Mouse (Mus musculus): Measurements from ENCODE around the gene Rcsd1. TPM values are rescaled to one million over a fixed set of nuclear protein-coding genes. Genes with fewer than 3 reads are reported as not detected.
A peak's percentile ranks its signal among the peaks of the same experiment; 100 is the strongest.

Rcsd1 gene
- polyA plus RNA-seq, 1 experiment = 4.6 TPM

DNA sequence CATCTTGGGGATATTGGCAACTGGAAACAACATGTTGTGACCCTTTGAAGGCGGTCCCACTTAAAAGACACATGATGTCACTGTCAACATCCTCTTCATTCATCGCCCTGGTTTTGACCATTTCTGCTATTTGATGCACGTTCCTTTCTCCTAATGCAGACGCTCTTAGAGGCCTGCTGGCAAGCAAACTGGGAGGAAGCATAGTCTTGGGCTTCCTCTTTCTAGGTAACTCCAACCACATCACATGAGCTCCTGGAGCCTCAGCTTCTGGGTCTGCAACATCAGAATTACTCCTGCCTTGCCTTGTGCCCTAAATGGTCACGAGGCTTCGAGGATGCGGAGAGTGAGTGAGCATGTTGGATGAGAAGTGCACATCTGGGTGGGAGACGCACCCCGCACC lies 34.4 kb downstream of the Rcsd1 start:
- H3K4me3 ChIP-seq (replicated peaks; ENCODE audit: insufficient read depth, low read depth, low read length) = no peak overlapping the region
- WGBS = 95% methylated on average over 9 of the region's 9 CpGs
- no peaks in the 10 kb centered on the region for H3K4me1 ChIP-seq (ENCODE audit: control insufficient read depth, insufficient read depth, low read length)
- no peak overlapping the region for H3K27ac ChIP-seq (ENCODE audit: insufficient read depth, low read length)
- no peak for TF ChIP-seq CTCF (IDR thresholded peaks at IDR 0.05; ENCODE audit: borderline replicate concordance, insufficient read depth, low read depth, low read length)
- TF ChIP-seq POLR2A (IDR thresholded peaks at IDR 0.05; ENCODE audit: borderline replicate concordance, insufficient read depth, low read length) = no peak
- no peak for DNase-seq
- H3K27me3 ChIP-seq (ENCODE audit: control insufficient read depth, insufficient read depth, low read length) = no peaks in the 10 kb centered on the region

DNA sequence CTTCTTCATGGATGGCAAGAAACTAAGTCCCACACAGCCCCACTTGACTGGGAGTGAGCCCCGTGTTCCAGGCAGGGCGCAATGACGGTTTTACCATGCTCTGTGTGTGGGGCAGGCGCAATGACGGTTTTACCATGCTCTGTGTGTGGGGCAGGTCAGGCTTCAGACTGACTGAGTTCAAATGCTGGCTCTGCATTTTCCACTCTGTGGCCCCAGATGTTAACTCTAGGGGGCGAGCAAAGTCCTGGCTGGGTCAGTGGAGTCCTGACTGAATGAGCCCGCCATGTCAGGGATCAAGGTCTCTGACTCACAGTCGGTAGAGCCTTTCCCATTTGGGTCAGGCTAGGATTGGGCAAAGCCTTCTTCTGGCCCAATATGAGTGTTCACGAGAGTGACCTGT lies 37.2 kb downstream of the Rcsd1 start:
- Histone ChIP-seq H3K27me3 (ENCODE audit: control insufficient read depth, insufficient read depth, low read length) (no peaks in the 10 kb centered on the region), H3K4me3 (replicated peaks; ENCODE audit: insufficient read depth, low read depth, low read length) (no peak overlapping the region), H3K4me1 (ENCODE audit: control insufficient read depth, insufficient read depth, low read length) (no peaks in the 10 kb centered on the region), H3K27ac (ENCODE audit: insufficient read depth, low read length) (no peak overlapping the region)
- TF ChIP-seq POLR2A (IDR thresholded peaks at IDR 0.05; ENCODE audit: borderline replicate concordance, insufficient read depth, low read length) (no peak), CTCF (IDR thresholded peaks at IDR 0.05; ENCODE audit: borderline replicate concordance, insufficient read depth, low read depth, low read length) (no peak)
- WGBS = 80% methylated on average over 9 of the region's 9 CpGs
- DNase-seq = no peak

DNA sequence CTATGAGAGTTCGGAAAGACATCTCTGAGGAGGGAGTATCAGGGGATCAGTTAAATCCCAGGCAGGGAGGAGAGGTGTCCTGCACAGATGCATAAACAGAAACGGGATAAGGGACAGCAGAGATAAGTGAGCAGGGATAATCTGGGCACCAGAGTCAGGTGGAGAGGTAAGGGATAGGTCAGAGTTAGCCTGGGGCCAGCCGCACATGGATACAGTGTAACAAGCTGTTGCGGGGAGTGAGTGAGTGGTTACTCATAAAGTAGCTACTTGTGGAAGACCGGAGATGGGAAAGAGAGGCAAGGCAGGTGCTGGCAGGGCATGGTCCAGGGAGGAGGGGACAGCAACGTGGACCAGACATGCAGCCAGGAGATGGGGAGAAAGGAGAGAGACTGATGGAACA lies 39.5 kb downstream of the Rcsd1 start:
- Histone ChIP-seq H3K4me3 (replicated peaks; ENCODE audit: insufficient read depth, low read depth, low read length) (no peak overlapping the region), H3K27me3 (ENCODE audit: control insufficient read depth, insufficient read depth, low read length) (no peaks in the 10 kb centered on the region), H3K27ac (ENCODE audit: insufficient read depth, low read length) (no peak overlapping the region), H3K4me1 (ENCODE audit: control insufficient read depth, insufficient read depth, low read length) (no peaks in the 10 kb centered on the region)
- DNase-seq = no peak
- 77% methylated on average over 6 of the region's 6 CpGs for WGBS
- no peak for TF ChIP-seq CTCF (IDR thresholded peaks at IDR 0.05; ENCODE audit: borderline replicate concordance, insufficient read depth, low read depth, low read length)
- TF ChIP-seq POLR2A (IDR thresholded peaks at IDR 0.05; ENCODE audit: borderline replicate concordance, insufficient read depth, low read length) = no peak

DNA sequence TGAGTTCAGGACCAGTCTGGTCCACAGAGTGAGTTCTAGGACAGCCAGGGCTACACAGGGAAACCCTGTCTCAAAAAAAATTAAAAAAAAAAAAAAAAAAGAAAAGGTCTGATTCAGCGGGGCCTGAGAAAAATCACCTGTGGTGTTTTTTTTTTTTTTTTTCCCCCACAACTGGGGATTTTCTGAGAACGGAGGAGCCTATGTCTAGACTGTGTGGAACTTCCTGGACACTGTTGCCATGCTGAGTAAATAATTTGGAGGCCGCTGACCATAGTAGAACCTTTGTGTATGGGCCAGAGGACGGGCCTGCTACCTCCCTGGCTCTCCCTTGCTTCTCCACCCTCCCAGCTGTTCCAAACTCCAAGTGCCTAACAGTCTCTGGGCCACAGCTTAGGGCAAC lies 40.7 kb downstream of the Rcsd1 start:
- Histone ChIP-seq H3K4me1 (ENCODE audit: control insufficient read depth, insufficient read depth, low read length) (no peaks in the 10 kb centered on the region), H3K4me3 (replicated peaks; ENCODE audit: insufficient read depth, low read depth, low read length) (no peak overlapping the region), H3K27ac (ENCODE audit: insufficient read depth, low read length) (no peak overlapping the region), H3K27me3 (ENCODE audit: control insufficient read depth, insufficient read depth, low read length) (no peaks in the 10 kb centered on the region)
- DNase-seq = no peak
- WGBS = 78% methylated on average over 4 of the region's 4 CpGs
- no peak for TF ChIP-seq CTCF (IDR thresholded peaks at IDR 0.05; ENCODE audit: borderline replicate concordance, insufficient read depth, low read depth, low read length)

DNA sequence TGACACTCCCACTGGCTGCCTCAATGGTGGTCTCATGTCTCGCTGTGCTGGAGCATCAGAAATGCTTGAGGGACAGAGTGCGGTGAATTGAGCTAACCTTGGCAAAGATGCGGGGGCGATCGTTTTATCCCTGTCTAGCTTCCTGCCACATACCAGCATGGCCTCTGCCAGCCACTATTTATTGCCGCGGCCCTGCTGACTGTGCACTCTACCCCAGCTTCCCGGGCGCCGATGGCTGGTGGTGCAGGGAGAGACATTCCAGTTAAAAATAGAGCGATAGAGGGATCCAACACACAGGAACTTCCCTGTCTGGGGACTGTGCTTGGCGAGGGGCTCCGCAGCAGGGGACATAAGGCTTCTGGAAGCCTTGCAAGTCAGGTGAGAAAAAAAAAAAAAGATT lies 42.2 kb downstream of the Rcsd1 start:
- Histone ChIP-seq H3K4me1 (ENCODE audit: control insufficient read depth, insufficient read depth, low read length) (peaks cover 13% of the 10 kb centered on the region), H3K27me3 (ENCODE audit: control insufficient read depth, insufficient read depth, low read length) (no peaks in the 10 kb centered on the region), H3K4me3 (replicated peaks; ENCODE audit: insufficient read depth, low read depth, low read length) (no peak overlapping the region), H3K27ac (ENCODE audit: insufficient read depth, low read length) (no peak overlapping the region)
- DNase-seq = no peak
- WGBS = 60% methylated on average over 13 of the region's 13 CpGs
- no peak for TF ChIP-seq CTCF (IDR thresholded peaks at IDR 0.05; ENCODE audit: borderline replicate concordance, insufficient read depth, low read depth, low read length)
- no peak for TF ChIP-seq POLR2A (IDR thresholded peaks at IDR 0.05; ENCODE audit: borderline replicate concordance, insufficient read depth, low read length)

DNA sequence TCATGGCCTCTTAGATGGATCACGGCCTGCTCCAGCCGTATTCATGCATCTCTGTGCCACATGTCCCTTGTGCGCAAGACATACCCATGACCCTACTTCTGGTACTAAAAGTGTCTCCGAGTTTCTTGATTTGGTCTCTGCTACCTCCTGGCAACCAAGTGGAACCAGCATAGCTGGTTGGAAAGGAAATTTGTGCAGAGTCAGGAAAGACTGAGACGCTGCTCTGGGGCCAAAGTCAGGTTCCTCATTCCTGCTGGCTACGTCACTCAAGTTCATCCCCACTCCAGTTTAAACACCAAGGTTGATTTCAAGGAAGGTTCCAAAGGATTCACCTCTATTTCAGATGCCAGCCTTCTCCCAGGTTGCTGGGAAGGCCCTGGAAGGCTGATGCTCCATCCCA lies 42.6 kb downstream of the Rcsd1 start:
- WGBS = 93% methylated on average over 6 of the region's 6 CpGs
- no peak for DNase-seq
- Histone ChIP-seq H3K27me3 (ENCODE audit: control insufficient read depth, insufficient read depth, low read length) (no peaks in the 10 kb centered on the region), H3K27ac (ENCODE audit: insufficient read depth, low read length) (no peak overlapping the region), H3K4me1 (ENCODE audit: control insufficient read depth, insufficient read depth, low read length) (peaks cover 14% of the 10 kb centered on the region), H3K4me3 (replicated peaks; ENCODE audit: insufficient read depth, low read depth, low read length) (no peak overlapping the region)
- TF ChIP-seq POLR2A (IDR thresholded peaks at IDR 0.05; ENCODE audit: borderline replicate concordance, insufficient read depth, low read length) (no peak), CTCF (IDR thresholded peaks at IDR 0.05; ENCODE audit: borderline replicate concordance, insufficient read depth, low read depth, low read length) (no peak)

DNA sequence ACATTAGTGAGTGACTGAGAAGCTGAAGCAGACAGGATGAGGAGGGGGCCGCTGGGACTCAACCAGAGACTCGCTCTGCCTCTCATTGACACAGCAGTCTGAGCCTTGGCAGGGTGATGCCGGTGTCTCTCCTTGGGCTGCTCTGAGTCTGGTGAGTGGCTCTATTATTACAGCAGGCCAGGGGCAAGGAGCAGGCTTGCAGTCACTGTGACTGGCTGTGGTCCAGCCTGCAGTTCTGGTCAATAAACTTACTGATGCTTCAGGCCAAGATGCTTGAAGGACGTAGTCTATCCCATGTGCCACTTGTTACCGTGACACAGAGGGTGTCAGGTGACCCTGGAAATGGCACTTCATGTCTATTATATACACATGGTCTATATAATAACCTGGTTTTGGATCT lies 43.8 kb downstream of the Rcsd1 start:
- H3K4me3 ChIP-seq (replicated peaks; ENCODE audit: insufficient read depth, low read depth, low read length) = no peak overlapping the region
- 78% methylated on average over 5 of the region's 5 CpGs for WGBS
- TF ChIP-seq CTCF (IDR thresholded peaks at IDR 0.05; ENCODE audit: borderline replicate concordance, insufficient read depth, low read depth, low read length) (no peak), POLR2A (IDR thresholded peaks at IDR 0.05; ENCODE audit: borderline replicate concordance, insufficient read depth, low read length) (no peak)
- DNase-seq = no peak
- H3K27me3 ChIP-seq (ENCODE audit: control insufficient read depth, insufficient read depth, low read length) = no peaks in the 10 kb centered on the region
- peaks cover 14% of the 10 kb centered on the region for H3K4me1 ChIP-seq (ENCODE audit: control insufficient read depth, insufficient read depth, low read length)
- no peak overlapping the region for H3K27ac ChIP-seq (ENCODE audit: insufficient read depth, low read length)

DNA sequence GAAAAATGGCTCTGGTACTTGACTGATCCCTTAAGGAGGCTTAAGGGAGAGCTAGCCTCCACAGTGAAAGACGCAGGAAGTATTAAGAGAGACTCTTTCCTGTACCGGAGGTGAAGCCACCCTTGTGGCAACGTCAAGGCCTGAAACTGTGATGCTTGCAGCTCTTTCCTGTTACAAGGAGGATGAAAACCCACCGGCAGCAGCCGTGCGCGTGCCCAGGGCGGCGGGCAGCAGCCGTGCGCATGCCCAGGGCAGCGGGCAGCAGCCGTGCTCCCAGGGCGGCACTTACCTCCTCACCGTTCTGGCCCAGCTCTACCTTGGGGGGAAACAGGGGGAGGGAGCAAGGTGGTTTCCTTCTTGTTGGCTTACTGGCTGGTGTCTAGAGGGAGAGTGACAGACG lies 46.3 kb downstream of the Rcsd1 start:
- peak; percentile 18 to 37 for DNase-seq
- H3K27me3 ChIP-seq (ENCODE audit: control insufficient read depth, insufficient read depth, low read length) = no peaks in the 10 kb centered on the region
- TF ChIP-seq CTCF (IDR thresholded peaks at IDR 0.05; ENCODE audit: borderline replicate concordance, insufficient read depth, low read depth, low read length) (no peak), POLR2A (IDR thresholded peaks at IDR 0.05; ENCODE audit: borderline replicate concordance, insufficient read depth, low read length) (no peak)
- no peak overlapping the region for H3K4me3 ChIP-seq (replicated peaks; ENCODE audit: insufficient read depth, low read depth, low read length)
- WGBS = 79% methylated on average over 16 of the region's 16 CpGs
- H3K27ac ChIP-seq (ENCODE audit: insufficient read depth, low read length) = peak overlapping the region; percentile 65; the same call in 1 of the 2 replicates
- peaks cover 14% of the 10 kb centered on the region for H3K4me1 ChIP-seq (ENCODE audit: control insufficient read depth, insufficient read depth, low read length)

Measured in cerebellum, adult 2 months (tissue).